Mouse (Mus musculus): ENCODE data around the gene Gng2. TPM values are rescaled to one million over a fixed set of nuclear protein-coding genes. Genes with fewer than 3 reads are reported as not detected.

The Gng2 gene
- polyA plus RNA-seq, 1 experiment = 0.50 TPM

DNA sequence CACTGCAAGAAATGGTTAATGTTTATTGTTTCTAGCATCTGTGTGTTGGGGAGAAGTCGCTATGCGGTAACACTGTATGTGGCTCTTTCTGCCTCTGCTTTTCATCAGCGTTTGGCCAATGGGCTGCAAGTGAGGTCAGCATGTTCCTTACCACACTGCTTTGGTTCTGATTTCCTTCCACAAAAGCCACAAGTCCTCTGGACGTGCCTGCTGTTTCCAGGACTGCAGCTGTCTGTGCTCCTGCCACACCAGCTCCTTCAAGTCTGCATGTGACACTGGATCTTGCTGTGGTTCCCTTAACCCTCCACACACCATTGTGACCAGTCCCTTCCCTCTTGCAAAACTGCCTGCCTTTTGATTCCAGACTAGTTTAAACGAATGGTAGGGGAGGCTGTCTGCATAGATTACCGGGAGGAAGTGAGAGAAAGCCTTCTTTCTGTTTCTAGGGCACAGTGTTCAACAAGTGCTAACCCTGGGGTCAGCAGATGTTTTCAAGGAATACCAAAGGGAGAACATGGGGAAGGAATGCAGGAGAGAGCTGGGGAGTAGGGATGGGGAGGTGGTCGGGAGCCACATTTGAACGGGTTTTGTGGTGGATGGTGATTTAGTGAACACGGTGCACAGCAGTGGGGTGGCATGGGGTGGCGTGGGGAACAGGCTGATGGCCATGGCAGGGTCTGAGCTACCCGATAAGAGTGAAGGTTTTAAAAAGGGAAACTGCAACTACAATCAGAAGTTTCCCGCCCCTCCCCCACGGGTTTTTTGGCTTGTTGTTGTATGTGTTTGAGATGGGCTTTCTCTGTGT, 7.9 kb upstream of the Gng2 start:
- Histone ChIP-seq H3K27me3 (replicated peaks) (peaks cover 83% of the 10 kb centered on the region), H3K4me1 (peaks cover 30% of the 10 kb centered on the region), H3K9me3 (peaks cover 13% of the 10 kb centered on the region), H3K36me3 (replicated peaks; ENCODE audit: low read length) (no peaks in the 10 kb centered on the region), H3K4me3 (replicated peaks) (peak overlapping the region; percentile 87)
- TF ChIP-seq FLI1 (IDR thresholded peaks at IDR 0.05; ENCODE audit: low read length) = no peak
- TF ChIP-seq GATA1 (IDR thresholded peaks at IDR 0.05; ENCODE audit: borderline replicate concordance, low read length) = no peak

DNA sequence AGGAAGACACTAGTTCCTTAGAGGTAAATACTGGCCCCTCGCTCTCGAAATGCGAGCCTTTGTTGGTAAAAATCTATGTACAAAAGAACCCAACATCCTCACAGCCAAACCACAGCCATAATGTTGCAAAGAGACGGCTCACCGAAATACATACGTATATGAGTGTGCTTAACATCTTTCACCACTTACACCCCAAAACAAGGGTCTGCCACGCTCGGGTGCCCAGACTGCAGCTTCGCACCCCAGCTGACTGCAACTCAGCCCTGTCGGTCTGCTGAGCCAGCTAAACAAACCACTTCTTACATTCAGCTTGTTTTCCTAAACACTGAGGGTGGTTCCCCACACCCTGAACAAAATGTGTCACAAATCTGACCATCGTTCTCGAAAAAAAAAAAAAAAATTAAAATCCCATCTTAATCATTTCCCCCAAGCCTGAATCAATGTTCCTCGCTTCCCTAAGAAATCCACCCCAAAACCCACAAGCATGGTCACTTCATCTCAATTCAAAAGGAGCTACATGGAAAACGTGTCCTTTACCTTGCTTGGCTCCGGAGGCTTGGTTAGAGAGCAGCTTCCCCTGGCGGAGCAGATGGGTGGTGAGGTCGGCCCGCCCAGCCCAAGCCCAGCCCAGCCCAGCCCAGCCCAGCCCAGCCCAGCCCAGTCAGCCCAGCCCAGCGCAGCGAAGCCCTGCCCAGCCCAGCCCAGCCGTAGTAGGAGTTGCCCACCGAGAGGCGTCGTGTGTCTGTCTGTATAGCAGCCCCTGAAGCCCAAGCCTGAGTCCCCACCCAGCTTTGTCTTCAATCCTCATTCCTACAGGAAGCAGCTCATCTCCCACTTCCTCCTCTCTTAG, 781 bp downstream of the Gng2 start:
- H3K4me3 ChIP-seq (replicated peaks) = peak overlapping the region; percentile 91
- peaks cover 58% of the 10 kb centered on the region for H3K27me3 ChIP-seq (replicated peaks)
- peaks cover under 1% of the 10 kb centered on the region; the same call in 1 of the 2 replicates for H3K9me3 ChIP-seq
- peaks cover 30% of the 10 kb centered on the region for H3K4me1 ChIP-seq
- H3K36me3 ChIP-seq (replicated peaks; ENCODE audit: low read length) = no peaks in the 10 kb centered on the region
- TF ChIP-seq GATA1 (IDR thresholded peaks at IDR 0.05; ENCODE audit: borderline replicate concordance, low read length) (no peak), FLI1 (IDR thresholded peaks at IDR 0.05; ENCODE audit: low read length) (no peak)

- TF ChIP-seq FLI1 (IDR thresholded peaks at IDR 0.05; ENCODE audit: low read length) (no peak), GATA1 (IDR thresholded peaks at IDR 0.05; ENCODE audit: borderline replicate concordance, low read length) (no peak)
- Histone ChIP-seq H3K36me3 (replicated peaks; ENCODE audit: low read length) (no peaks in the 10 kb centered on the region), H3K4me3 (replicated peaks) (peak overlapping the region; percentile 77), H3K4me1 (peaks cover 44% of the 10 kb centered on the region), H3K9me3 (no peaks in the 10 kb centered on the region), H3K27me3 (replicated peaks) (peaks cover 50% of the 10 kb centered on the region)
Observed at GRCm38 (mm10) chr14:19974978-19975493, 2.4 kb downstream of the Gng2 start.

DNA sequence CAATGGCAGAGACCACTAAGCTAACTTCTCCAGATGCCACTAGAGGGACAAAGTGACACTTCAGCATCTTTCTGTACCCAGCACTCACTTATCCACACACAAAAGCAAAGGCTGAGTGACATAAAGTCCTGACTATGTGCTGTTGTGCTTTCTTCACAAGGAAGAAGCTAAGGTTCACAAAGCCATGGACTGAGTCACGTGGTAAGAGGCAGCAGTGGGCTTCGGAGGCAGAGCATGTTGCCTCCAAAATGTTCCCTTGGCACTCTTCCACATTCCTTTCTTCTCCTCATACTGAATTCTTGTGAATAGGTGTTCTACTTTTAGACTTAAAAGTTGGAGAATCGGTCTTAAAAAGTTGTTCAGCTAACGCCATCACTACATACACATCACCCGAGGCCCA, 3.0 kb downstream of the Gng2 start:
- TF ChIP-seq GATA1 (IDR thresholded peaks at IDR 0.05; ENCODE audit: borderline replicate concordance, low read length) = no peak
- TF ChIP-seq FLI1 (IDR thresholded peaks at IDR 0.05; ENCODE audit: low read length) = no peak
- H3K4me3 ChIP-seq (replicated peaks) = no peak overlapping the region
- H3K9me3 ChIP-seq = no peaks in the 10 kb centered on the region
- H3K36me3 ChIP-seq (replicated peaks; ENCODE audit: low read length) = no peaks in the 10 kb centered on the region
- H3K4me1 ChIP-seq = peaks cover 47% of the 10 kb centered on the region
- peaks cover 44% of the 10 kb centered on the region for H3K27me3 ChIP-seq (replicated peaks)

- Histone ChIP-seq H3K36me3 (replicated peaks; ENCODE audit: low read length) (no peaks in the 10 kb centered on the region), H3K27me3 (replicated peaks) (peaks cover 34% of the 10 kb centered on the region), H3K4me3 (replicated peaks) (no peak overlapping the region), H3K4me1 (peaks cover 60% of the 10 kb centered on the region), H3K9me3 (no peaks in the 10 kb centered on the region)
- TF ChIP-seq GATA1 (IDR thresholded peaks at IDR 0.05; ENCODE audit: borderline replicate concordance, low read length) = no peak
- TF ChIP-seq FLI1 (IDR thresholded peaks at IDR 0.05; ENCODE audit: low read length) = no peak
Observed at GRCm38 (mm10) chr14:19972316-19973029, 5.0 kb downstream of the Gng2 start.

GRCm38 (mm10) chr14:19970845-19971244, 6.6 kb downstream of the Gng2 start:
- TF ChIP-seq FLI1 (IDR thresholded peaks at IDR 0.05; ENCODE audit: low read length) = no peak
- Histone ChIP-seq H3K4me1 (peaks cover 50% of the 10 kb centered on the region), H3K9me3 (no peaks in the 10 kb centered on the region), H3K27me3 (replicated peaks) (peaks cover 25% of the 10 kb centered on the region), H3K36me3 (replicated peaks; ENCODE audit: low read length) (no peaks in the 10 kb centered on the region), H3K4me3 (replicated peaks) (peak overlapping the region; percentile 76)

GRCm38 (mm10) chr14:19970106-19970785, 7.2 kb downstream of the Gng2 start:
- H3K9me3 ChIP-seq = no peaks in the 10 kb centered on the region
- peak overlapping the region; percentile 76 for H3K4me3 ChIP-seq (replicated peaks)
- H3K27me3 ChIP-seq (replicated peaks) = peaks cover 25% of the 10 kb centered on the region
- H3K36me3 ChIP-seq (replicated peaks; ENCODE audit: low read length) = no peaks in the 10 kb centered on the region
- no peak for TF ChIP-seq GATA1 (IDR thresholded peaks at IDR 0.05; ENCODE audit: borderline replicate concordance, low read length)
- no peak for TF ChIP-seq FLI1 (IDR thresholded peaks at IDR 0.05; ENCODE audit: low read length)
- peaks cover 51% of the 10 kb centered on the region for H3K4me1 ChIP-seq

- Histone ChIP-seq H3K4me3 (replicated peaks) (no peak overlapping the region), H3K36me3 (replicated peaks; ENCODE audit: low read length) (no peaks in the 10 kb centered on the region), H3K9me3 (no peaks in the 10 kb centered on the region), H3K4me1 (peaks cover 46% of the 10 kb centered on the region), H3K27me3 (replicated peaks) (peaks cover 19% of the 10 kb centered on the region)
- TF ChIP-seq FLI1 (IDR thresholded peaks at IDR 0.05; ENCODE audit: low read length) (no peak), GATA1 (IDR thresholded peaks at IDR 0.05; ENCODE audit: borderline replicate concordance, low read length) (no peak)
Observed at GRCm38 (mm10) chr14:19969566-19969965, 7.9 kb downstream of the Gng2 start.

- TF ChIP-seq FLI1 (IDR thresholded peaks at IDR 0.05; ENCODE audit: low read length) = no peak
- TF ChIP-seq GATA1 (IDR thresholded peaks at IDR 0.05; ENCODE audit: borderline replicate concordance, low read length) = no peak
- Histone ChIP-seq H3K4me1 (peaks cover 46% of the 10 kb centered on the region), H3K27me3 (replicated peaks) (peaks cover 16% of the 10 kb centered on the region), H3K9me3 (no peaks in the 10 kb centered on the region), H3K4me3 (replicated peaks) (peak overlapping the region; percentile 83), H3K36me3 (replicated peaks; ENCODE audit: low read length) (no peaks in the 10 kb centered on the region)
Observed at GRCm38 (mm10) chr14:19969011-19969521, 8.4 kb downstream of the Gng2 start.

Data from megakaryocyte, embryonic 14.5 days (primary cell).